Mouse (Mus musculus) skeletal muscle tissue, postnatal 0 days (tissue): Measurements from ENCODE around the gene Lrp5. TPM values are rescaled to one million over a fixed set of nuclear protein-coding genes. Genes with fewer than 3 reads are reported as not detected.

Experiments
- polyA plus RNA-seq: library from polyadenylated mRNA; unstranded; fragments of >200 nt; fragmentation: Nextera tagmentation; extraction: Ambion mirVana; gene quantifications from 2 replicates; pipeline ENCODE4 v1.2.1, GENCODE M21; 2015

The Lrp5 gene
- 2.0 and 2.2 TPM in 2 replicates for polyA plus RNA-seq

GRCm38 (mm10) chr19:3686215-3686894 lies at the start of gene Lrp5:
Gene Lrp5 (minus strand): TSS chr19:3686564.

GRCm38 (mm10) chr19:3708078-3709012 lies 22.0 kb upstream of the Lrp5 start, which contains the start of gene 1810055G02Rik:
Gene 1810055G02Rik (plus strand): TSS chr19:3708293.

GRCm38 (mm10) chr19:3575632-3576384 lies 110.6 kb downstream of the Lrp5 start, which contains the start of gene Ppp6r3:
Gene Ppp6r3 (minus strand): TSS chr19:3575749.

Other genes starting within 250 kb of the Lrp5 start
- gene Ppp6r3, start 110.8 kb downstream of the Lrp5 start, polyA plus RNA-seq = 24.3 and 25.4 TPM in 2 replicates
- gene 1810055G02Rik, start 21.7 kb upstream of the Lrp5 start, polyA plus RNA-seq = 18.1 and 23.6 TPM in 2 replicates
- gene Kmt5b, start 80.9 kb upstream of the Lrp5 start, polyA plus RNA-seq = 12.8 and 13.9 TPM in 2 replicates
- gene Chka, start 165.2 kb upstream of the Lrp5 start, polyA plus RNA-seq = 7.9 and 9.6 TPM in 2 replicates
- 16.4 and 18.2 TPM in 2 replicates for gene Tcirg1, start 220.6 kb upstream of the Lrp5 start, polyA plus RNA-seq
- 372 and 439 TPM in 2 replicates for gene Ndufs8, start 226.2 kb upstream of the Lrp5 start, polyA plus RNA-seq
- gene Aldh3b1, start 243.2 kb upstream of the Lrp5 start, polyA plus RNA-seq = 7.5 and 8.1 TPM in 2 replicates
- gene Unc93b1, start 248.6 kb upstream of the Lrp5 start, polyA plus RNA-seq = 20.6 and 25.5 TPM in 2 replicates